9 mouse cellular contexts compared by ENCODE assay signal in genomic region chr15:3962251-3962650, GRCm38 (mm10). TPM values are rescaled to one million over a fixed set of nuclear protein-coding genes. Genes with fewer than 3 reads are reported as not detected.
A peak's percentile ranks its signal among the peaks of the same experiment; 100 is the strongest.
DNase-seq lines count a peak whose midpoint lies in the region.
"Had no signal": no experiment of that assay in that cellular context is flagged by ENCODE, and none has a peak within 500 bp of the region (broad histone marks: within the 10 kb centered on the region; RNA-seq: fewer than 3 reads in every experiment).

No protein-coding gene starts in this region.

- intact Hi-C loops in gastrocnemius, postnatal 14 days (cut with DNase I; ENCODE audit: low total_unique reads): no loop called here

- peak; percentile 17 to 38 for DNase-seq in lung, adult 18-20 months
- no peak for DNase-seq in lung, postnatal 4 days
- peak; percentile 20 for DNase-seq in gastrocnemius, postnatal 14 days
- peak; percentile 62 for DNase-seq in heart, postnatal 4 days
- peak; percentile 15 to 31 for DNase-seq in kidney, postnatal 4 days
- DNase-seq in natural killer cell, adult 2 months (ENCODE audit: low spot score in 2 of 2): no peak
- no peak for DNase-seq in spleen, postnatal 10 days (ENCODE audit: low spot score in 2 of 2)
- DNase-seq: cerebellum, adult 9-10 months; right cerebral cortex, adult 18-20 months had no signal

RNA-seq across cellular contexts. Expression of gene Fbxo4, which starts 17.1 kb away (rescaled TPM):
- total RNA-seq in gastrocnemius, postnatal 14 days (2021): 1 to 10 TPM; 5.0 to 5.1 TPM
- total RNA-seq in heart, postnatal 4 days (2021): 10 to 100 TPM; 11.2 to 12.2 TPM

RNA-seq across cellular contexts. Expression of gene AW549877, which starts 33.3 kb away (rescaled TPM):
- 10 to 100 TPM; 11.0 to 13.2 TPM for total RNA-seq in gastrocnemius, postnatal 14 days (2021)
- total RNA-seq in heart, postnatal 4 days (2021): 10 to 100 TPM; 20.9 to 21.5 TPM

Comparison
In these comparisons a context has a peak if more than half of its experiments do, and no peak if none do; other contexts are left out.
1. DNase-seq: peak in lung, adult 18-20 months (2 of 2), gastrocnemius, postnatal 14 days (single experiment), heart, postnatal 4 days (single experiment) and kidney, postnatal 4 days (2 of 2); none in lung, postnatal 4 days (0 of 2), natural killer cell, adult 2 months (0 of 2) and spleen, postnatal 10 days (0 of 2).